Mouse (Mus musculus) duodenum, adult 2 months (tissue): ENCODE measurements around the gene Car2. TPM values are rescaled to one million over a fixed set of nuclear protein-coding genes. Genes with fewer than 3 reads are reported as not detected.

Experiments
- polyA plus RNA-seq: library from polyadenylated mRNA; depleted of rRNA; stranded (reverse); fragments of >200 nt; gene quantifications from 2 replicates; pipeline ENCODE4 v1.2.3, GENCODE M21; 2012; ENCODE audit warnings: low replicate concordance; rRNA removed

Gene Car2
- polyA plus RNA-seq: 87.9 and 752 TPM in 2 replicates

DNA sequence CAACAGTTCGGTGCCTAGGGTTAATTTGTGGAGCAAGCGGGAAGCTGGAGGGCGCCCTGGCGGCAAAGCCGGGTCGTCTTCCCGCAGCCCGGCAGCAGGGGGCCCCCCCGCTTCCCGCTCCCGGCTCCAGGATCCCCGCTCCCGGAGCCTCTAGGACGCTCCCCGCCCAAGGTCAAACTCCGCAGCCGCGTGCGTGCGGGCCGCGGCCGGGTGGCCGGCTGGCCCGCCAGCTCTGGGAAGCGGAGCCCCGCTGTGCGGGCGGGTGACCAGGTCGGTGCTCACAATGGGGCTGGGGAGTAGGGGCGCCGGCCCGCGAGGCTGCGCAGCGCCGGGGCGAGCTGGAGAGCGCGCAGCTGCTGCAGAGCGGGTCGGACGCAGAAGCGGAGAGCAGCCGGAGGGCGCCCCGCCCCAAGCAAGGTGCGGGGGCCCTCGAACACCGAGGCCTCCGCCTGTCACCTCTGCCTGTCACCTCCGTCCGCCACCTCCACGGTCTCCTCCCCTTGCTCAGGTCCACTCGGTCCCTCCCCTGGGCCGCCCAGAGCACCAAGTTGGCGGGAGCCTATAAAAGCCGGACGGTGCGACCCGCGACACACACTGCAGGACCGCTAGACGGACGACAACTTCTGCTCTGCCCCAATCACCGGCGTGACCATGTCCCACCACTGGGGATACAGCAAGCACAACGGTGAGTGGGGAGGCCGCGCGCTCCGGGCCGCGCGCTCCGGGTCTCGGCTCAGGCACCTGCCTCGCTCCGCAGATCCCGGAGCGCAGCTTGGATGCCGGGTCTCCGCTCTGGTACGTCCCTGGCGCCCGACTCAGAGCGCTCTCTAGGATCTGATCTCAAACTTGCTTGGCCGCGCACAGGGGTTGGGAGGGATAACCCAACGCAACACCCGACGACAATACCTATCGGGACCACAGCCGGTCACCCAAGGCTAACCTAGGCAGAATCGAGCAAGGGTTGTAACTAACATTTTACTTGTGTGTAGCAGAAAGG is at the start of gene Car2:
Gene Car2, plus strand, starts transcription at position 172 of the 997 bp plus-strand sequence.

DNA sequence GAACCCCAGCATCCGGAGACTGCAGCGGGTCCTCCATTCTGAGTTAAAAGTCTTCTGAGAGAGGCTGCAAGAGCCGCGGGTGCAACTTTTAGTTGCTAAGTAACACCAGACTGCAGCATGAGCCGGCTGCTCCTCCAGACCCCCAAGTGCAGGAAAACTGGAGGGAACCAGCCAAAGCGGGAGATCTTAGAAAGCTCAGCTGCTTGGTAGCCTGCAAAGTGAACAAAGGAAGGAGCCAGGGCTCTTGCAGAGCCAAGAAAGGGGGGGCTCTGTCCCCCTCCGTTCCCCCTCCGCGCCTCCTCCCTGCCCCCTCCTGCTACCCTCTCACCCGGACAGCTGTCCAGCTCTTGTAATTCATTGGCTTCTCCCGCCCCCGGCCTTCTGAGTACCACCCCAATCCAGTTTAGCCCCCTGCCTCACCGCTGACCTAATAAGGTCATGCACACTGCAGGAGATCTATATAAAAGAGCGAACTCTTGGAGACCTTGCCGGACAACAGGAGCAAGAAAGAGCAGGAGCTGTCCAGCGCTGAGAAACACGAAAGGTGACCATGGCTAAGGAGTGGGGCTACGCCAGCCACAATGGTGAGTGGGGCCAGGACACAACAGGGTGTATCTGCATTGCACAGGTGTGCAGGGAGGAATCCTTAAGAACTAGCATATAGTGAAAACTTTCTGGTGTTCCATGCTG is 22.9 kb upstream of the Car2 start, which contains the start of gene Car3:
Gene Car3, plus strand, starts transcription at position 491 of the 690 bp plus-strand sequence.

Other genes with a start within 250 kb of the Car2 start
- gene Car13, start 244.5 kb upstream of the Car2 start, polyA plus RNA-seq: 5.3 and 6.0 TPM in 2 replicates
- not detected in 2 replicates for gene Car1, start 77.9 kb upstream of the Car2 start, polyA plus RNA-seq
- gene Car3, start 22.8 kb upstream of the Car2 start, polyA plus RNA-seq: 6.2 and 75.9 TPM in 2 replicates